Mouse (Mus musculus) heart, embryonic 14.5 days (tissue): Measurements from ENCODE around the gene Mybpc2. TPM values are rescaled to one million over a fixed set of nuclear protein-coding genes. Genes with fewer than 3 reads are reported as not detected.

Experiments
- ATAC-seq: fragments of 200-750 bp; cut with Nextera tagmentation; 2 replicates; pipeline ENCODE4 v1.8.0; 2017; ENCODE audit warnings: low read depth, moderate TSS enrichment; ENCODE audit not compliant: insufficient number of reproducible peaks, insufficient read depth, low FRiP score
- H3K27ac ChIP-seq, 2 experiments: fragments of 200-500 bp in 1 of 2; fragments of 300-500 bp in 1 of 2; sonication (generic) in 1 of 2; replicated peaks in 1 of 2; 2 replicates each; pipeline ENCODE4 v1.5.1; 2012 to 2014; ENCODE audit warnings: low read depth in 2 of 2, low read length in 2 of 2, control low read depth in 1 of 2, mild to moderate bottlenecking in 1 of 2, mixed read lengths in 1 of 2; ENCODE audit not compliant: control insufficient read depth in 1 of 2, insufficient read depth in 1 of 2
- H3K27me3 ChIP-seq: fragments of 300-500 bp; sonication (generic); 2 replicates; pipeline ENCODE4 v1.6.1; 2014; ENCODE audit warnings: mild to moderate bottlenecking, low read length, control low read depth; ENCODE audit not compliant: control insufficient read depth, insufficient read depth
- H3K36me3 ChIP-seq: fragments of 300-500 bp; sonication (generic); 2 replicates; pipeline ENCODE4 v1.6.1; 2014; ENCODE audit warnings: mild to moderate bottlenecking, control low read depth, low read length, mixed read lengths; ENCODE audit not compliant: control insufficient read depth, insufficient read depth
- H3K4me1 ChIP-seq, 2 experiments: fragments of 200-500 bp in 1 of 2; fragments of 300-500 bp in 1 of 2; sonication (generic) in 1 of 2; 2 replicates each; pipeline ENCODE4 v1.6.1; 2012 to 2014; ENCODE audit warnings: low read length in 2 of 2, control low read depth in 1 of 2, mixed read lengths in 1 of 2; ENCODE audit not compliant: control insufficient read depth in 2 of 2, insufficient read depth in 2 of 2
- H3K4me2 ChIP-seq: fragments of 300-500 bp; sonication (generic); 2 replicates; pipeline ENCODE4 v1.6.1; 2014; ENCODE audit warnings: mild to moderate bottlenecking, low read length
- H3K4me3 ChIP-seq, 2 experiments: fragments of 200-500 bp in 1 of 2; fragments of 300-500 bp in 1 of 2; sonication (generic) in 1 of 2; 2 replicates each; pipeline ENCODE4 v1.5.1; 2012 to 2014; ENCODE audit warnings: low read length in 2 of 2, mild to moderate bottlenecking in 2 of 2, control low read depth in 1 of 2, low read depth in 1 of 2, moderate library complexity in 1 of 2; ENCODE audit not compliant: control insufficient read depth in 1 of 2, insufficient read depth in 1 of 2
- H3K9ac ChIP-seq: fragments of 300-500 bp; sonication (generic); 2 replicates; pipeline ENCODE4 v1.6.1; 2014; ENCODE audit warnings: mild to moderate bottlenecking, low read length
- H3K9me3 ChIP-seq: fragments of 300-500 bp; sonication (generic); 2 replicates; pipeline ENCODE4 v1.6.1; 2016; ENCODE audit warnings: low read length, control low read depth; ENCODE audit not compliant: control insufficient read depth
- WGBS: fragments of 180-500 bp; shearing (Covaris S2); extraction: QIAGEN DNeasy Blood & Tissue Kit; methylation state at CpG from one replicate; pipeline ENCODE4 v1.1.7; 2014; 5-methylcytosine and 5-hydroxymethylcytosine counted together
- polyA plus RNA-seq: library from polyadenylated mRNA; unstranded; fragments of >200 nt; fragmentation: Nextera tagmentation; extraction: Ambion mirVana; gene quantifications from 2 replicates; pipeline ENCODE4 v1.2.1, GENCODE M21; 2014

Gene Mybpc2
- polyA plus RNA-seq, 1 experiment from 2014 or later = 2.3 TPM

DNA sequence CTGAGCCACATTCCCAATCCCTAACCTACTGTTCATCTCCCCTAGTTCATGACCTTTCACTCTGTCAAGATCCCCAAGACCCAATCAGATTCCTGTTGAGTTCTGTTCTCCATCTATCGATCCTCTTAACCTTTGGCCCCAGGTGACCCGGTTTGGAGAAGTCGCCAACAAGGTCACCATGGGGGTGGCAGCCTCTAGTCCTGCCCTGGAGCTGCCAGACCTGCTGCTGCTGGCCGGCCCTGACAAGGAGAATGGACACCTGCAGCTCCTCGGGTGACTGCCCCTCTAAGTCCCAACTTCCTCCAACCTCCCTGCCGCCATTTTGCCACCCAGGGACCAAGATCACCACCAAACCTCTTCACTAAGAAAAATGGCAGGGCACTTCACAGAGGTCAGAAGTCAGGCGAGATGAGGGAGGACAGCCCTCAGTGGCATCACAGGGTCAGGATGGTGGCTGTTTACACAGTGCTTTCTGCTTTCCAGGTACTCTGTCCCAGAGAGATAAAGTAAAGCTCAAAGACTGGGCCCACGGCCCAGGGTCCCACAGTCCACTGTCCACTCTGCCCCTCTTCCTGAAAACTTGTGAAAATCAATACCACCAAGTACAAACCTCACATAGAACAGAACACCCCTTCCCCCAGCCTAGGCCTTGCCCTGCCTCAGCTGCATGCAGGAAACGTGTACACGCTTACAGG is 26.9 kb downstream of the Mybpc2 start:
- no peak for ATAC-seq

DNA sequence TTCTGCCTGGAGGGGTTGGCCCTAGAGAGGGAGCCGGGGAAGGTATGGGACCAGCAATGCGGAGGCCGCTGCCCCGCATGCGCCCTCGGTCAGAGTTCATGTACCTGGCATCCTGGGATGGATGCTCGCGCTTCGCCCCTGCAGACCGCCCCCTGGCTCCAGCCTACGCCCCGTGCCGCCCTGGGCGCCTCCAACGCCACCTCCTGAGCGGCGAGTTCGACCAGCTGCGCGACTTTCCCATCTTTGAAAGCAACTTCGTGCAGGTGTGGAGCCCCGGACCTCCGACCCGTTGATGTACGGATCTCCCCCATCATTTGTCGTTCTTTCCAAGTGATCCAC is 27.7 kb downstream of the Mybpc2 start:
- H3K9ac ChIP-seq = peak overlapping the region; percentile 83
- peak overlapping the region; percentile 69 to 76 for H3K4me3 ChIP-seq
- peak overlapping the region; percentile 85 for H3K4me2 ChIP-seq
- no peak for ATAC-seq
- peak overlapping the region; percentile 66 to 91 for H3K27ac ChIP-seq
- peaks cover 25% of the 10 kb centered on the region for H3K36me3 ChIP-seq
- 1% methylated on average over 25 of the region's 26 CpGs for WGBS
- no peaks in the 10 kb centered on the region for H3K9me3 ChIP-seq
- H3K4me1 ChIP-seq = peaks cover 7 to 8% of the 10 kb centered on the region in 2 experiments
- H3K27me3 ChIP-seq = peaks cover 9% of the 10 kb centered on the region; the same call in 1 of the 2 replicates

More for the DNA sequence above, 26.9 kb downstream of the Mybpc2 start:
- peaks cover 9% of the 10 kb centered on the region; the same call in 1 of the 2 replicates for H3K27me3 ChIP-seq
- no peaks in the 10 kb centered on the region for H3K9me3 ChIP-seq
- 0 out of 4 replicates have a peak overlapping the region, but pooled peaks of 1 of the 2 experiments have one; percentile 76 for H3K4me3 ChIP-seq
- H3K4me1 ChIP-seq = peaks cover 7 to 8% of the 10 kb centered on the region in 2 experiments
- peaks cover 18% of the 10 kb centered on the region; the same call in 1 of the 2 replicates for H3K36me3 ChIP-seq
- H3K27ac ChIP-seq = no peak overlapping the region
- peak overlapping the region; percentile 85 for H3K4me2 ChIP-seq
- no peak overlapping the region for H3K9ac ChIP-seq
- 84% methylated on average over 10 of the region's 10 CpGs for WGBS

DNA sequence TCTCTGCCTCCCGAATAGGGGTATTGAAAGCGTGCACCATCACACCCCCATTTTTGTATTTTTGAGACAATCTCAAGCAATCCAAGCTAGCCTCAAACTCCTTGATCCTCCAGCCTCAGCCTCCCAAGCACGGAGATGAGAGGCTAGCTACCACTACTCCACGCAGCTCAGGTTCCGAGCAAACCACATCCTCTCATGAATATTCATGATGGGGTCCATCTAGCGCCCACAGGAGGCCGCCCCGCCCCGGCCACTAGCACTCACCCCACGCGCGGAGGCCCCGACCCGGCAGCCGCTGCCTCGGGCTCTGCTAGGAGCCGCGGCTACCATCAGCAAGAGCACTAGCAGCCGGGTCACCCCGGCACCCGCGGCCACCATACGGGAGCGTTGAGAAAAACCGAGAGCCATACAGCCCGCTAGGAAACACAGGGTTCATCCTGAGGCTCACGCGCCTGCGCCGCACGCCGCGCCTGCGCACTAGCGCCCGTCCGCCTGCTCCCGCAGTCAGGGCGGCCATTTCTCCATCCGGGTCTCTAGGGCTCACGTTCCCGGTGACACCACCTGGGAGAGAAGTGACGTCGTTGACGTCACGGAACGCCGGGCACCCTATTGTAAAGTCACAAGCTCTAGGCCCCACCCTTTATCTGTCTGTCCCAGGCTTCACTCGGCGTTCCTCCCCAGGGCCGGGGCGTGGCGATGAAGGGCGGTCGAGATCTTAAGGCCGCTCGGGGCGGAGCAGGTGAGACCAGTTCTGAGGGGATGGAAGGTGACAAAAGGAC is 28.3 kb downstream of the Mybpc2 start, which contains the start of the genes Emc10 and Fam71e1:
Emc10 (minus strand) TSS at position 538 of the 779 bp plus-strand sequence.
Fam71e1 (plus strand) TSS at position 590 of the 779 bp plus-strand sequence.
- peak; percentile 91 for ATAC-seq
- WGBS = under 1% methylated on average over 58 of the region's 58 CpGs
- Histone ChIP-seq H3K4me2 (peak within 1 kb of the TSS; percentile 85), H3K27ac (peak within 1 kb of the TSS; percentile 79 to 91), H3K9ac (peak within 1 kb of the TSS; percentile 83), H3K4me3 (peak within 1 kb of the TSS; percentile 69 to 76), H3K9me3 (no peaks in the 10 kb centered on the region), H3K36me3 (peaks cover 31% of the 10 kb centered on the region), H3K27me3 (peaks cover 9% of the 10 kb centered on the region; the same call in 1 of the 2 replicates), H3K4me1 (peaks cover 7 to 8% of the 10 kb centered on the region in 2 experiments)

DNA sequence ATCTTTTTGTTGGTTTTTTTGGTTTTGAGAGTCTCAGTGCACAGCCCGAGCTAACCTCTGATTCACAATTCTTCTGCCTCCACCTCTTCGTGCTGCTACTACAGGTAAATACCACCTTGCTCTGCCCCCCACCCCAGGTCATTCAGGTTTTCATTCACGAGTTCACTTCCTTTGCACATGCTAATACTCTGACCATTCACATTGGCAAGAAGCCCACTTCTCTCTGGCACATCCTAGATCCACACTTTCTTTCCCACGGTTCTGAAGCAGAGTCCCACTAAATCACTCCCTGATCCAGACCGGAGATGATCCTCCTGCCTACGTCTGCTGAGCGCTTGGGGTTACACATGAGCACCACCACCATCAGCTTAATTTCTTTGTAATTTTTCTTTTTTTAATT is 29.4 kb downstream of the Mybpc2 start:
- Histone ChIP-seq H3K27ac (no peak overlapping the region), H3K9me3 (no peaks in the 10 kb centered on the region), H3K9ac (peak overlapping the region; percentile 83), H3K4me1 (peaks cover 9 to 11% of the 10 kb centered on the region in 2 experiments), H3K4me3 (peak overlapping the region in 1 of 2 experiments; percentile 76; a peak in 1 of 4 replicates), H3K36me3 (peaks cover 42% of the 10 kb centered on the region), H3K4me2 (peak overlapping the region; percentile 85), H3K27me3 (0 out of 2 replicates have a peak, but pooled peaks cover 7% of the 10 kb centered on the region)
- ATAC-seq = no peak
- WGBS = 85% methylated on average over 7 of the region's 7 CpGs

DNA sequence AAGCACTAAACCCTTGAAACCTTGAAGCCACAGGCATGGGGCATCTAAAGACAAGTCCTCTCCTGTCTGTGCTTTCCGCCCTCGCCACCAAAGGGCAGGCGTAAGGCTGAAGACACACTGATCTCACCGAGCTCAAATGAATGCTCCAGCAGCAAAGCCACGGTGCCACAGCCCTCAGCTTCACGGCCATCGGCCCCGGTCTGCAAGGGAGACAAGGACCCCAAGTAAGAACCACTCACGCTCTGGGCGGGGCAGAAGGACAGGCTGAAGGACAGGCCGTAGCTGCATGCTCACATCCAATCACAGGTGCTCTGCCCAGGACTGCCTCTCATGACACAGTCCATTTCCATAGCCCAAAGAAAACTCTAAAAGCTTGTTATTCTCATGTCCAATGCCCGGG is 29.8 kb downstream of the Mybpc2 start:
- Histone ChIP-seq H3K4me3 (no peak overlapping the region), H3K4me2 (no peak overlapping the region), H3K27ac (no peak overlapping the region), H3K36me3 (peaks cover 46% of the 10 kb centered on the region), H3K9ac (no peak overlapping the region), H3K9me3 (no peaks in the 10 kb centered on the region), H3K4me1 (peaks cover 9 to 13% of the 10 kb centered on the region in 2 experiments), H3K27me3 (0 out of 2 replicates have a peak, but pooled peaks cover 4% of the 10 kb centered on the region)
- 87% methylated on average over 12 of the region's 12 CpGs for WGBS
- no peak for ATAC-seq

DNA sequence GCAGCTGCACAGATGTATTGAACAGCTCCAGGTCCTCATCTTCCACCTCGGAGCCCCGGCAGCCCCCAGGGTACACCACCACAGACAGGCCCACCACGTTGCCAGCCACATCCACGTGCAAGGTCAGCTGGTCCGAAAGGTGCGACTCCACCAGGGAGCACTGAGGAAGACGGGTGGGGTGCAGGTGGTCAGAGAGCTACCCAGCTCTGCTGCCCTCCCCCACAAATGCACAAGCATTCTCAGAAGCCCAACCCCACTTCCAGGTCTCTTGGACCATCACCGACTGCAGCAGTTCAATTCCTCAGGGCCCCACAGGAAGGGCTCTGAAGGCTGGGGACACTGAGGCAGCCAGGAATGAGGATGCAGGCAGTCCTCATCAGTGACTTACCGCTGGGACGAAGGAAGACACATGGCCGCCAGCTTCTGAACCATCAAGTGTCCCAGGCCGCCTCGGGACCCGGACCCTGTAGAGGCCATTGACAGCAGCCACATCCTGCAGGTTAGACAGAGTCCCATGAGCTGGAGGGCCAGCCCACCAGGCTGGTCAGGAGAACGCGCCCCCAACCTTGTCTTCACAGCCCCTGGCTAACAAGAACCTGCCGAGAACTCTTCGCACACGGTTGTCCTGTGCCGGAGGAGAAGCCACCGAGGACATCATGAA is 32.2 kb downstream of the Mybpc2 start:
- no peak overlapping the region for H3K4me3 ChIP-seq
- peaks cover 60% of the 10 kb centered on the region for H3K36me3 ChIP-seq
- no peaks in the 10 kb centered on the region for H3K9me3 ChIP-seq
- H3K27ac ChIP-seq = no peak overlapping the region
- no peak overlapping the region for H3K4me2 ChIP-seq
- H3K4me1 ChIP-seq = peaks cover 9 to 13% of the 10 kb centered on the region in 2 experiments
- no peak for ATAC-seq
- H3K9ac ChIP-seq = no peak overlapping the region
- 93% methylated on average over 21 of the region's 21 CpGs for WGBS
- H3K27me3 ChIP-seq = no peaks in the 10 kb centered on the region

DNA sequence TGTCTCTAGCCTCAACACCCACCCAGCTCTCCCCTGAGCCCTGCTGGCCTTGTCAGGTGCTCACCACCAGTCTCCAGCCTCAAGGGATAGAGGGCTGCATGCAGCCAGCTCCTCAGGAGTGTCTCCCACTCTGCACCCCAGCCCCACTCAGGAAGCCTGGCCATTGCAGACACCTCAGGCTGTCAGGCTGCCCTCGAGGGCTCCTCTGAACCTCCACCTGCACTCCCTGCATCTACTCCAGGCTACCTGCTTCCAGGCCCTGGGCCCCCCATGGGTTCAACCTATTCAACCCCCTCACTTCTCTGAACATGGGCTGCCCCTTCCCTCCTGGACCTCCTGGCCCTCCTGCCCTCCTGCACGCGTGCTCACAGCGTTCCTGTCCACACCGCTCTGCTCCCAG is 33.1 kb downstream of the Mybpc2 start:
- 94% methylated on average over 5 of the region's 5 CpGs for WGBS
- Histone ChIP-seq H3K4me2 (no peak overlapping the region), H3K36me3 (peaks cover 60% of the 10 kb centered on the region), H3K9me3 (no peaks in the 10 kb centered on the region), H3K27ac (no peak overlapping the region), H3K4me1 (peaks cover 9 to 18% of the 10 kb centered on the region in 2 experiments), H3K9ac (no peak overlapping the region), H3K27me3 (no peaks in the 10 kb centered on the region), H3K4me3 (no peak overlapping the region)
- no peak for ATAC-seq
